Mouse (Mus musculus): ENCODE data around the gene Acvr1b.

- TF ChIP-seq CTCF (IDR thresholded peaks at IDR 0.05; ENCODE audit: borderline replicate concordance, extremely low read depth, insufficient read depth, insufficient read length) (no peak), POLR2A (IDR thresholded peaks at IDR 0.05; ENCODE audit: borderline replicate concordance, extremely low read depth, insufficient read depth, insufficient read length, poor library complexity, severe bottlenecking) (no peak)
Measured at GRCm38 (mm10) chr15:101169910-101170309, 4.0 kb upstream of the Acvr1b start.
